Mouse (Mus musculus) lung, postnatal 0 days (tissue): ENCODE data around the gene Gm28729.

Source experiments
- CTCF ChIP-seq: IDR thresholded peaks from 2 replicates; pipeline ENCODE4 v1.5.1; 2016; ENCODE audit warnings: antibody characterized with exemption, mild to moderate bottlenecking
- EP300 ChIP-seq: IDR thresholded peaks from 2 replicates; pipeline ENCODE4 v1.6.1; 2016; ENCODE audit warnings: antibody characterized with exemption, mild to moderate bottlenecking, control low read depth

GRCm38 (mm10) chr9:96438334-96438871 is 86.7 kb downstream of the Gm28729 start:
- TF ChIP-seq CTCF (no peak), EP300 (no peak)
